In genomic region chrX:8131393-8131792, GRCm38 (mm10) we compare ENCODE assay signal across 8 mouse cellular contexts. TPM values are rescaled to one million over a fixed set of nuclear protein-coding genes. Genes with fewer than 3 reads are reported as not detected.
DNase-seq lines count a peak whose midpoint lies in the region; ATAC-seq and TF ChIP-seq lines count a peak whose summit lies in the region.

No protein-coding gene starts in this region.

- no peaks in the 10 kb centered on the region for H3K9me3 ChIP-seq in kidney, postnatal 0 days (replicated peaks; ENCODE audit: low read length)
- H3K9me3 ChIP-seq in embryonic facial prominence, embryonic 13.5 days = no peaks in the 10 kb centered on the region
- H3K9me3 ChIP-seq in hindbrain, embryonic 16.5 days (ENCODE audit: control insufficient read depth, low read length) = no peaks in the 10 kb centered on the region
- no peaks in the 10 kb centered on the region for H3K9me3 ChIP-seq in midbrain, postnatal 0 days (ENCODE audit: low read length)

- 94% methylated on average over 17 of the region's 17 CpGs for WGBS in kidney, postnatal 0 days
- WGBS in embryonic facial prominence, embryonic 13.5 days = 88% methylated on average over 17 of the region's 17 CpGs
- WGBS in hindbrain, embryonic 16.5 days = 87% methylated on average over 17 of the region's 17 CpGs
- 89% methylated on average over 17 of the region's 17 CpGs for WGBS in midbrain, postnatal 0 days

- no peak overlapping the region for H3K9ac ChIP-seq in kidney, postnatal 0 days (ENCODE audit: low read depth, low read length)
- no peak overlapping the region for H3K9ac ChIP-seq in embryonic facial prominence, embryonic 13.5 days
- H3K9ac ChIP-seq in hindbrain, embryonic 16.5 days (ENCODE audit: low read depth, low read length) = no peak overlapping the region; the same call in 1 of the 2 replicates
- H3K9ac ChIP-seq in midbrain, postnatal 0 days (replicated peaks; ENCODE audit: low read length, poor library complexity, severe bottlenecking) = no peak overlapping the region

- DNase-seq in kidney, postnatal 0 days (ENCODE audit: low spot score) = no peak
- no peak for DNase-seq in kidney, postnatal 10 days
- DNase-seq in midbrain, postnatal 0 days (ENCODE audit: low spot score) = no peak
- DNase-seq in left cerebral cortex, adult 11 months (ENCODE audit: low spot score) = no peak
- DNase-seq in embryo, embryonic 9.5 days (ENCODE audit: extremely low spot score) = no peak
- DNase-seq in right cerebral cortex, adult 2 months (ENCODE audit: low spot score in 2 of 2) = no peak

- H3K4me3 ChIP-seq in kidney, postnatal 0 days (replicated peaks; ENCODE audit: low read depth, low read length) = peak overlapping the region; percentile 45
- peak overlapping the region; percentile 55 for H3K4me3 ChIP-seq in embryonic facial prominence, embryonic 13.5 days
- peak overlapping the region; percentile 57 for H3K4me3 ChIP-seq in hindbrain, embryonic 16.5 days (ENCODE audit: low read length)
- peak overlapping the region; percentile 45; the same call in 1 of the 2 replicates for H3K4me3 ChIP-seq in midbrain, postnatal 0 days (ENCODE audit: low read depth, low read length)

- 0 out of 2 replicates have a peak, but pooled peaks cover 4% of the 10 kb centered on the region for H3K36me3 ChIP-seq in kidney, postnatal 0 days (ENCODE audit: insufficient read depth, low read length)
- peaks cover 20% of the 10 kb centered on the region for H3K36me3 ChIP-seq in embryonic facial prominence, embryonic 13.5 days
- peaks cover 8% of the 10 kb centered on the region; the same call in 1 of the 2 replicates for H3K36me3 ChIP-seq in hindbrain, embryonic 16.5 days (ENCODE audit: control insufficient read depth, insufficient read depth, low read length)
- 0 out of 2 replicates have a peak, but pooled peaks cover 10% of the 10 kb centered on the region for H3K36me3 ChIP-seq in midbrain, postnatal 0 days (ENCODE audit: insufficient read depth, low read length)

- no peak for ATAC-seq in kidney, postnatal 0 days (replicated peaks; ENCODE audit: low FRiP score, low read depth)
- no peak for ATAC-seq in embryonic facial prominence, embryonic 13.5 days (ENCODE audit: insufficient number of reproducible peaks, insufficient read depth, low FRiP score, low TSS enrichment, low read depth)
- peak; percentile 28 for ATAC-seq in hindbrain, embryonic 16.5 days
- no peak for ATAC-seq in midbrain, postnatal 0 days (ENCODE audit: low FRiP score)

- TF ChIP-seq CTCF in kidney, postnatal 0 days (IDR thresholded peaks at IDR 0.05; ENCODE audit: low read depth) = no peak
- no peak for TF ChIP-seq CTCF in midbrain, postnatal 0 days (IDR thresholded peaks at IDR 0.05)

- no peaks in the 10 kb centered on the region for H3K4me1 ChIP-seq in kidney, postnatal 0 days (replicated peaks; ENCODE audit: insufficient read depth, low read length)
- H3K4me1 ChIP-seq in embryonic facial prominence, embryonic 13.5 days = no peaks in the 10 kb centered on the region
- H3K4me1 ChIP-seq in hindbrain, embryonic 16.5 days (ENCODE audit: control insufficient read depth, insufficient read depth, low read depth, low read length) = peaks cover 5% of the 10 kb centered on the region
- H3K4me1 ChIP-seq in midbrain, postnatal 0 days (ENCODE audit: insufficient read depth, low read length) = no peaks in the 10 kb centered on the region; the same call in 1 of the 2 replicates

- peak overlapping the region; percentile 60 for H3K4me2 ChIP-seq in kidney, postnatal 0 days (ENCODE audit: low read length)
- H3K4me2 ChIP-seq in embryonic facial prominence, embryonic 13.5 days = peak overlapping the region; percentile 58
- peak overlapping the region; percentile 53 for H3K4me2 ChIP-seq in hindbrain, embryonic 16.5 days (ENCODE audit: low read length)
- H3K4me2 ChIP-seq in midbrain, postnatal 0 days (ENCODE audit: low read depth, low read length, poor library complexity, severe bottlenecking) = peak overlapping the region; percentile 41

- no peak overlapping the region for H3K27ac ChIP-seq in kidney, postnatal 0 days
- H3K27ac ChIP-seq in embryonic facial prominence, embryonic 13.5 days = no peak overlapping the region
- H3K27ac ChIP-seq in hindbrain, embryonic 16.5 days (ENCODE audit: low read depth, low read length) = peak overlapping the region; percentile 97; the same call in 1 of the 2 replicates
- 0 out of 2 replicates have a peak overlapping the region, but pooled peaks have one; percentile 93 for H3K27ac ChIP-seq in midbrain, postnatal 0 days (ENCODE audit: low read depth, low read length)

- H3K27me3 ChIP-seq in kidney, postnatal 0 days (ENCODE audit: insufficient read depth, low read length) = no peaks in the 10 kb centered on the region
- H3K27me3 ChIP-seq in embryonic facial prominence, embryonic 13.5 days = no peaks in the 10 kb centered on the region
- no peaks in the 10 kb centered on the region for H3K27me3 ChIP-seq in hindbrain, embryonic 16.5 days (replicated peaks; ENCODE audit: control insufficient read depth, insufficient read depth, low read length)
- H3K27me3 ChIP-seq in midbrain, postnatal 0 days (ENCODE audit: insufficient read depth, low read length) = no peaks in the 10 kb centered on the region

RNA-seq across cellular contexts. Expression of gene Wdr13, which starts 1.3 kb away (rescaled TPM):
- 17.9 and 19.5 TPM in 2 replicates for polyA plus RNA-seq in kidney, postnatal 0 days (2015; fragmentation: Nextera tagmentation; extraction: Ambion mirVana)
- polyA plus RNA-seq in embryonic facial prominence, embryonic 13.5 days (2015; fragmentation: Nextera tagmentation; extraction: Ambion mirVana) = 23.2 and 27.2 TPM in 2 replicates
- polyA plus RNA-seq in hindbrain, embryonic 16.5 days (2015; fragmentation: Nextera tagmentation; extraction: Ambion mirVana) = 65.0 and 65.9 TPM in 2 replicates
- 324 and 337 TPM in 2 replicates for total RNA-seq in midbrain, postnatal 0 days (2014; rRNA removed)
- polyA plus RNA-seq in midbrain, postnatal 0 days (2015; fragmentation: Nextera tagmentation; extraction: Ambion mirVana) = 59.9 and 60.4 TPM in 2 replicates

RNA-seq across cellular contexts. Expression of gene Rbm3, which starts 14.3 kb away (rescaled TPM):
- polyA plus RNA-seq in kidney, postnatal 0 days (2015; fragmentation: Nextera tagmentation; extraction: Ambion mirVana) = 766 and 794 TPM in 2 replicates
- 501 and 572 TPM in 2 replicates for polyA plus RNA-seq in embryonic facial prominence, embryonic 13.5 days (2015; fragmentation: Nextera tagmentation; extraction: Ambion mirVana)
- 269 and 303 TPM in 2 replicates for polyA plus RNA-seq in hindbrain, embryonic 16.5 days (2015; fragmentation: Nextera tagmentation; extraction: Ambion mirVana)
- 371 and 394 TPM in 2 replicates for total RNA-seq in midbrain, postnatal 0 days (2014; rRNA removed)
- 429 and 432 TPM in 2 replicates for polyA plus RNA-seq in midbrain, postnatal 0 days (2015; fragmentation: Nextera tagmentation; extraction: Ambion mirVana)

RNA-seq across cellular contexts. Expression of gene Was, which starts 41.1 kb away (rescaled TPM):
- polyA plus RNA-seq in kidney, postnatal 0 days (2015; fragmentation: Nextera tagmentation; extraction: Ambion mirVana) = 0.16 and 0.28 TPM in 2 replicates
- 0.41 and 0.44 TPM in 2 replicates for polyA plus RNA-seq in embryonic facial prominence, embryonic 13.5 days (2015; fragmentation: Nextera tagmentation; extraction: Ambion mirVana)
- 0.28 and 0.29 TPM in 2 replicates for polyA plus RNA-seq in hindbrain, embryonic 16.5 days (2015; fragmentation: Nextera tagmentation; extraction: Ambion mirVana)
- 0.52 and 0.60 TPM in 2 replicates for total RNA-seq in midbrain, postnatal 0 days (2014; rRNA removed)
- 0.15 and 0.30 TPM in 2 replicates for polyA plus RNA-seq in midbrain, postnatal 0 days (2015; fragmentation: Nextera tagmentation; extraction: Ambion mirVana)

RNA-seq across cellular contexts. Expression of gene Tbc1d25, which starts 44.6 kb away (rescaled TPM):
- polyA plus RNA-seq in kidney, postnatal 0 days (2015; fragmentation: Nextera tagmentation; extraction: Ambion mirVana) = 9.6 and 10.4 TPM in 2 replicates
- 12.7 and 13.7 TPM in 2 replicates for polyA plus RNA-seq in embryonic facial prominence, embryonic 13.5 days (2015; fragmentation: Nextera tagmentation; extraction: Ambion mirVana)
- polyA plus RNA-seq in hindbrain, embryonic 16.5 days (2015; fragmentation: Nextera tagmentation; extraction: Ambion mirVana) = 23.2 and 23.3 TPM in 2 replicates
- total RNA-seq in midbrain, postnatal 0 days (2014; rRNA removed) = 21.2 and 24.7 TPM in 2 replicates
- 17.6 and 20.7 TPM in 2 replicates for polyA plus RNA-seq in midbrain, postnatal 0 days (2015; fragmentation: Nextera tagmentation; extraction: Ambion mirVana)

RNA-seq across cellular contexts. Expression of gene Suv39h1, which starts 56.8 kb away (rescaled TPM):
- polyA plus RNA-seq in kidney, postnatal 0 days (2015; fragmentation: Nextera tagmentation; extraction: Ambion mirVana) = 32.5 and 34.1 TPM in 2 replicates
- 64.7 and 68.5 TPM in 2 replicates for polyA plus RNA-seq in embryonic facial prominence, embryonic 13.5 days (2015; fragmentation: Nextera tagmentation; extraction: Ambion mirVana)
- 34.2 and 41.4 TPM in 2 replicates for polyA plus RNA-seq in hindbrain, embryonic 16.5 days (2015; fragmentation: Nextera tagmentation; extraction: Ambion mirVana)
- total RNA-seq in midbrain, postnatal 0 days (2014; rRNA removed) = 32.0 and 45.0 TPM in 2 replicates
- 34.8 and 35.4 TPM in 2 replicates for polyA plus RNA-seq in midbrain, postnatal 0 days (2015; fragmentation: Nextera tagmentation; extraction: Ambion mirVana)

Comparison
In these comparisons a context has a peak if more than half of its experiments do, and no peak if none do; other contexts are left out.
1. H3K27ac ChIP-seq: peak in hindbrain, embryonic 16.5 days (single experiment) and midbrain, postnatal 0 days (single experiment); none in kidney, postnatal 0 days (single experiment) and embryonic facial prominence, embryonic 13.5 days (single experiment).
2. Peak in every context shown above with its lines, with median percentiles within 50 percentile points of each other: H3K4me2 ChIP-seq and H3K4me3 ChIP-seq.